ENCODE assay signal across 19 mouse cellular contexts in genomic region chr2:133768546-133768945, GRCm38 (mm10).
"Had no signal": no experiment of that assay in that cellular context is flagged by ENCODE, and none has a peak within 500 bp of the region (broad histone marks: within the 10 kb centered on the region; RNA-seq: fewer than 3 reads in every experiment).

No protein-coding gene starts in this region.

- H3K4me1 ChIP-seq: midbrain, embryonic 10.5 days; midbrain, embryonic 12.5 days; neural tube, embryonic 13.5 days; neural tube, embryonic 15.5 days had no signal

- H3K4me2 ChIP-seq: lung, embryonic 14.5 days; midbrain, embryonic 12.5 days; neural tube, embryonic 13.5 days; neural tube, embryonic 15.5 days had no signal

- H3K9ac ChIP-seq: lung, embryonic 14.5 days; midbrain, embryonic 12.5 days; neural tube, embryonic 13.5 days; neural tube, embryonic 15.5 days had no signal

- H3K4me3 ChIP-seq: midbrain, embryonic 10.5 days; midbrain, embryonic 12.5 days; myocyte; neural tube, embryonic 13.5 days; neural tube, embryonic 15.5 days had no signal

- H3K27me3 ChIP-seq: midbrain, embryonic 12.5 days; neural tube, embryonic 13.5 days; neural tube, embryonic 15.5 days had no signal

- H3K27ac ChIP-seq: midbrain, embryonic 10.5 days; midbrain, embryonic 12.5 days; neural tube, embryonic 13.5 days; neural tube, embryonic 15.5 days had no signal

- H3K36me3 ChIP-seq: midbrain, embryonic 10.5 days; midbrain, embryonic 12.5 days; neural tube, embryonic 13.5 days; neural tube, embryonic 15.5 days had no signal

- H3K9me3 ChIP-seq: midbrain, embryonic 10.5 days; midbrain, embryonic 12.5 days; neural tube, embryonic 13.5 days; neural tube, embryonic 15.5 days had no signal

- DNase-seq: lung, adult 18-20 months; lung, embryonic 14.5 days; lung, postnatal 10 days; lung, postnatal 4 days; midbrain, embryonic 14.5 days; retina, postnatal 1 day; right cerebral cortex, adult 18-20 months; right cerebral cortex, postnatal 25 days; right cerebral cortex, postnatal 4 days; spleen, adult 18-20 months; thymus, adult 18-20 months; thymus, postnatal 14 days; thymus, postnatal 36 days had no signal

- ATAC-seq: midbrain, embryonic 16.5 days had no signal
